In genomic region chr17:46781876-46782275, GRCm38 (mm10) we compare ENCODE assay signal across 8 mouse cellular contexts. TPM values are rescaled to one million over a fixed set of nuclear protein-coding genes. Genes with fewer than 3 reads are reported as not detected.
DNase-seq lines count a peak whose midpoint lies in the region; ATAC-seq and TF ChIP-seq lines count a peak whose summit lies in the region.

No protein-coding gene starts in this region.

- intact Hi-C loops in heart, postnatal 25 days (cut with DNase I) = loop anchor here (1.0 to 2.0 kb wide), 2 partner anchors 75 to 105 kb away; no protein-coding TSS in a partner anchor
- intact Hi-C loops in gastrocnemius, postnatal 14 days (cut with DNase I; ENCODE audit: low total_unique reads) = loop anchor here (5.0 kb wide), 1 partner anchor 95 kb away; no protein-coding TSS in a partner anchor

- peaks cover 41% of the 10 kb centered on the region for H3K36me3 ChIP-seq in heart, embryonic 10.5 days
- peaks cover 48% of the 10 kb centered on the region for H3K36me3 ChIP-seq in E14TG2a.4 (ENCODE audit: insufficient read depth, low read length)
- H3K36me3 ChIP-seq in hindbrain, embryonic 10.5 days = peaks cover 43% of the 10 kb centered on the region
- peaks cover 43% of the 10 kb centered on the region for H3K36me3 ChIP-seq in liver, embryonic 15.5 days (replicated peaks)

- WGBS in heart, embryonic 10.5 days = 7% methylated on average over 11 of the region's 11 CpGs
- 9% methylated on average over 11 of the region's 11 CpGs for WGBS in hindbrain, embryonic 10.5 days
- WGBS in liver, embryonic 15.5 days (ENCODE audit: insufficient replicate concordance) = 4% methylated on average over 11 of the region's 11 CpGs

- no peak for TF ChIP-seq CTCF in E14TG2a.4 (conservative IDR thresholded peaks at IDR 0.05; ENCODE audit: low read length)

- H3K4me2 ChIP-seq in liver, embryonic 15.5 days = peak overlapping the region; percentile 75

- peak overlapping the region; percentile 73 for H3K4me3 ChIP-seq in heart, embryonic 10.5 days
- H3K4me3 ChIP-seq in E14TG2a.4 (replicated peaks; ENCODE audit: low read length) = peak overlapping the region; percentile 93
- H3K4me3 ChIP-seq in hindbrain, embryonic 10.5 days = peak overlapping the region; percentile 81
- peak overlapping the region; percentile 81 for H3K4me3 ChIP-seq in liver, embryonic 15.5 days (replicated peaks)

- H3K9ac ChIP-seq in liver, embryonic 15.5 days = peak overlapping the region; percentile 73

- no peaks in the 10 kb centered on the region for H3K27me3 ChIP-seq in heart, embryonic 10.5 days (ENCODE audit: insufficient read depth, poor library complexity, severe bottlenecking)
- H3K27me3 ChIP-seq in E14TG2a.4 (ENCODE audit: insufficient read depth, low read length) = no peaks in the 10 kb centered on the region
- H3K27me3 ChIP-seq in hindbrain, embryonic 10.5 days (ENCODE audit: insufficient read depth, poor library complexity, severe bottlenecking) = no peaks in the 10 kb centered on the region
- no peaks in the 10 kb centered on the region for H3K27me3 ChIP-seq in liver, embryonic 15.5 days

- H3K9me3 ChIP-seq in heart, embryonic 10.5 days = no peaks in the 10 kb centered on the region
- peaks cover 4% of the 10 kb centered on the region; the same call in 1 of the 2 replicates for H3K9me3 ChIP-seq in E14TG2a.4 (ENCODE audit: low read length)
- no peaks in the 10 kb centered on the region for H3K9me3 ChIP-seq in hindbrain, embryonic 10.5 days
- H3K9me3 ChIP-seq in liver, embryonic 15.5 days (replicated peaks) = no peaks in the 10 kb centered on the region

- ATAC-seq in liver, embryonic 15.5 days (ENCODE audit: insufficient read depth) = no peak

- H3K27ac ChIP-seq in heart, embryonic 10.5 days = peak overlapping the region; percentile 89
- H3K27ac ChIP-seq in hindbrain, embryonic 10.5 days = peak overlapping the region; percentile 90
- peak overlapping the region; percentile 78 for H3K27ac ChIP-seq in liver, embryonic 15.5 days (replicated peaks)

- DNase-seq in heart, embryonic 10.5 days (ENCODE audit: low spot score) = no peak
- DNase-seq in heart, postnatal 25 days (ENCODE audit: low spot score) = no peak
- DNase-seq in hindbrain, embryonic 10.5 days (ENCODE audit: low spot score) = no peak
- no peak for DNase-seq in layer of hippocampus, adult 9-10 months (ENCODE audit: low spot score)
- DNase-seq in left cerebral cortex, adult 18-20 months (ENCODE audit: low spot score in 2 of 2) = no peak
- DNase-seq in gastrocnemius, postnatal 14 days = no peak

- H3K4me1 ChIP-seq in heart, embryonic 10.5 days = no peaks in the 10 kb centered on the region
- H3K4me1 ChIP-seq in E14TG2a.4 (replicated peaks; ENCODE audit: low read depth, low read length) = peaks cover 51% of the 10 kb centered on the region
- H3K4me1 ChIP-seq in hindbrain, embryonic 10.5 days (replicated peaks) = peaks cover 13% of the 10 kb centered on the region
- H3K4me1 ChIP-seq in liver, embryonic 15.5 days (replicated peaks) = peaks cover 34% of the 10 kb centered on the region

RNA-seq across cellular contexts. Expression of gene Rpl7l1, which starts 0.6 kb away (rescaled TPM):
- 130 and 184 TPM in 2 replicates for polyA plus RNA-seq in heart, embryonic 10.5 days (2016; fragmentation: Nextera tagmentation; extraction: Ambion mirVana)
- total RNA-seq in heart, postnatal 25 days (2021) = 10 to 100 TPM; 56.0 to 58.6 TPM
- 164 and 209 TPM in 2 replicates for polyA plus RNA-seq in hindbrain, embryonic 10.5 days (2016; fragmentation: Nextera tagmentation; extraction: Ambion mirVana)
- 69.1 and 74.7 TPM in 2 replicates for polyA plus RNA-seq in liver, embryonic 15.5 days (2015; fragmentation: Nextera tagmentation; extraction: Ambion mirVana)
- 10 to 100 TPM; 48.2 to 53.2 TPM for total RNA-seq in left cerebral cortex, adult 18-20 months (2021)
- 10 to 100 TPM; 54.3 to 57.3 TPM for total RNA-seq in gastrocnemius, postnatal 14 days (2021)

RNA-seq across cellular contexts. Expression of gene 2310039H08Rik, which starts 9.4 kb away (rescaled TPM):
- 45.8 and 51.2 TPM in 2 replicates for polyA plus RNA-seq in heart, embryonic 10.5 days (2016; fragmentation: Nextera tagmentation; extraction: Ambion mirVana)
- total RNA-seq in heart, postnatal 25 days (2021) = 10 to 100 TPM; 26.1 to 28.2 TPM
- 57.3 and 59.3 TPM in 2 replicates for polyA plus RNA-seq in hindbrain, embryonic 10.5 days (2016; fragmentation: Nextera tagmentation; extraction: Ambion mirVana)
- 47.5 and 52.0 TPM in 2 replicates for polyA plus RNA-seq in liver, embryonic 15.5 days (2015; fragmentation: Nextera tagmentation; extraction: Ambion mirVana)
- total RNA-seq in left cerebral cortex, adult 18-20 months (2021) = 1 to 10 TPM; 6.4 to 8.3 TPM
- 10 to 100 TPM; 37.8 to 40.2 TPM for total RNA-seq in gastrocnemius, postnatal 14 days (2021)

RNA-seq across cellular contexts. Expression of gene Ptcra, which starts 18.4 kb away (rescaled TPM):
- polyA plus RNA-seq in heart, embryonic 10.5 days (2016; fragmentation: Nextera tagmentation; extraction: Ambion mirVana) = 0.39 and 0.60 TPM in 2 replicates
- not detected for total RNA-seq in heart, postnatal 25 days (2021)
- polyA plus RNA-seq in hindbrain, embryonic 10.5 days (2016; fragmentation: Nextera tagmentation; extraction: Ambion mirVana) = 0.43 and 0.62 TPM in 2 replicates
- 0.09 and 0.15 TPM in 2 replicates for polyA plus RNA-seq in liver, embryonic 15.5 days (2015; fragmentation: Nextera tagmentation; extraction: Ambion mirVana)
- total RNA-seq in left cerebral cortex, adult 18-20 months (2021) = under 1 TPM in 1 of 2 experiments, not detected in 1; 0.28 TPM
- not detected for total RNA-seq in gastrocnemius, postnatal 14 days (2021)

RNA-seq across cellular contexts. Expression of gene Cnpy3, which starts 29.9 kb away (rescaled TPM):
- polyA plus RNA-seq in heart, embryonic 10.5 days (2016; fragmentation: Nextera tagmentation; extraction: Ambion mirVana) = 63.2 and 68.4 TPM in 2 replicates
- 10 to 100 TPM; 18.8 to 20.1 TPM for total RNA-seq in heart, postnatal 25 days (2021)
- 65.8 and 73.6 TPM in 2 replicates for polyA plus RNA-seq in hindbrain, embryonic 10.5 days (2016; fragmentation: Nextera tagmentation; extraction: Ambion mirVana)
- polyA plus RNA-seq in liver, embryonic 15.5 days (2015; fragmentation: Nextera tagmentation; extraction: Ambion mirVana) = 25.9 and 26.8 TPM in 2 replicates
- 10 to 100 TPM; 65.2 to 67.9 TPM for total RNA-seq in left cerebral cortex, adult 18-20 months (2021)
- 10 to 100 TPM; 11.3 to 16.5 TPM for total RNA-seq in gastrocnemius, postnatal 14 days (2021)

RNA-seq across cellular contexts. Expression of gene Gnmt, which starts 52.9 kb away (rescaled TPM):
- polyA plus RNA-seq in heart, embryonic 10.5 days (2016; fragmentation: Nextera tagmentation; extraction: Ambion mirVana) = 0.83 and 2.3 TPM in 2 replicates
- total RNA-seq in heart, postnatal 25 days (2021) = 1 to 10 TPM in 1 of 2 experiments, under 1 TPM in 1; 0.92 to 2.3 TPM
- 0.18 and 0.36 TPM in 2 replicates for polyA plus RNA-seq in hindbrain, embryonic 10.5 days (2016; fragmentation: Nextera tagmentation; extraction: Ambion mirVana)
- 59.8 and 101 TPM in 2 replicates for polyA plus RNA-seq in liver, embryonic 15.5 days (2015; fragmentation: Nextera tagmentation; extraction: Ambion mirVana)
- under 1 TPM in 1 of 2 experiments, not detected in 1; 0.84 TPM for total RNA-seq in left cerebral cortex, adult 18-20 months (2021)
- total RNA-seq in gastrocnemius, postnatal 14 days (2021) = under 1 TPM; 0.41 to 0.75 TPM
